Mouse (Mus musculus): ENCODE measurements around the gene Kank2.

GRCm38 (mm10) chr9:21829834-21830460 lies 31.4 kb upstream of the Kank2 start:
- TF ChIP-seq POLR2A (IDR thresholded peaks at IDR 0.05; ENCODE audit: borderline replicate concordance, insufficient read depth, low read length): no peak
- TF ChIP-seq CTCF (IDR thresholded peaks at IDR 0.05; ENCODE audit: borderline replicate concordance, insufficient read depth, low read depth, low read length): no peak

Data from cerebellum, adult 2 months (tissue).